In the genomic region with DNA sequence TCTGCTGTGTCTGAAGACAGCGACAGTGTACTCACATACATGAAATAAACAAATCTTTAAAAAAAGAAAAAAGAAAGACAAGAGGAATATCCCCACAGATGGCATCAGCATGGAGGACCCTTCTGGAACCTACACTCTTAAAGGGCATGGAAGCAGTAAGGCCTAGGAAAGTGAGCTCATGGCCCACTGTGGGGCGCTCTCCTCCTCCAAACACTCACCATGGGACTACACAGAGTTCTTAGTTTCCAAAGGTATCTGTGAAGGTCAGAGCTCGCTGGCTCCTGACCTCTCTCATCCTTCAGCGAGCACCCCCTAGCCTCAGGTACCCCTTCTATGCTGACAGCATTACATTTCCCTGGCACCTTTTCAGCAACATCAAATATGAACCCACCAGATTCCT, we compare ENCODE assay signal across 14 mouse cellular contexts. TPM values are rescaled to one million over a fixed set of nuclear protein-coding genes. Genes with fewer than 3 reads are reported as not detected.
A peak's percentile ranks its signal among the peaks of the same experiment; 100 is the strongest.
DNase-seq lines count a peak whose midpoint lies in the region; ATAC-seq and TF ChIP-seq lines count a peak whose summit lies in the region.
"Had no signal": no experiment of that assay in that cellular context is flagged by ENCODE, and none has a peak within 500 bp of the region (broad histone marks: within the 10 kb centered on the region; RNA-seq: fewer than 3 reads in every experiment).

No protein-coding gene starts in this region.

- no peak overlapping the region for H3K4me2 ChIP-seq in heart, postnatal 0 days (ENCODE audit: low read depth, low read length)
- H3K4me2 ChIP-seq: embryonic facial prominence, embryonic 13.5 days; liver, embryonic 13.5 days; neural tube, embryonic 12.5 days had no signal

- H3K9me3 ChIP-seq in heart, postnatal 0 days (replicated peaks; ENCODE audit: control insufficient read depth, low read length) = no peaks in the 10 kb centered on the region
- H3K9me3 ChIP-seq in ES-Bruce4 (replicated peaks; ENCODE audit: control insufficient read depth, insufficient read depth, low read length, poor library complexity, severe bottlenecking) = no peaks in the 10 kb centered on the region
- H3K9me3 ChIP-seq: embryonic facial prominence, embryonic 13.5 days; liver, embryonic 13.5 days; megakaryocyte, embryonic 14.5 days; neural tube, embryonic 12.5 days had no signal

- no peak overlapping the region for H3K4me3 ChIP-seq in heart, postnatal 0 days (ENCODE audit: low read depth, low read length)
- no peak overlapping the region for H3K4me3 ChIP-seq in lung, adult 2 months (replicated peaks; ENCODE audit: extremely low read depth, low read depth, low read length)
- H3K4me3 ChIP-seq in ES-Bruce4 (ENCODE audit: low read depth, low read length) = no peak overlapping the region
- H3K4me3 ChIP-seq: embryonic facial prominence, embryonic 13.5 days; liver, embryonic 13.5 days; megakaryocyte, embryonic 14.5 days; neural tube, embryonic 12.5 days had no signal

- DNase-seq in heart, postnatal 0 days (ENCODE audit: low spot score) = no peak
- DNase-seq in heart, adult 18-20 months = no peak
- DNase-seq in lung, adult 2 months = no peak
- no peak for DNase-seq in lung, postnatal 14 days
- peak; percentile 41 for DNase-seq in splenic B cell, adult 2 months (ENCODE audit: low read depth, low spot score)
- DNase-seq in gastrocnemius, adult 18-20 months (ENCODE audit: low spot score) = no peak
- DNase-seq: adrenal gland, adult 8-10 months; cerebellum, adult 18-20 months; liver, embryonic 13.5 days; right cerebral cortex, postnatal 14 days had no signal

- H3K4me1 ChIP-seq in heart, postnatal 0 days (ENCODE audit: control insufficient read depth, insufficient read depth) = peaks cover 25% of the 10 kb centered on the region
- no peaks in the 10 kb centered on the region; the same call in 1 of the 2 replicates for H3K4me1 ChIP-seq in lung, adult 2 months (ENCODE audit: control insufficient read depth, insufficient read depth, low read length)
- H3K4me1 ChIP-seq in ES-Bruce4 (ENCODE audit: control insufficient read depth, insufficient read depth, low read length) = peaks cover 2% of the 10 kb centered on the region
- H3K4me1 ChIP-seq: neural tube, embryonic 12.5 days had no signal

- H3K9ac ChIP-seq in heart, postnatal 0 days (replicated peaks; ENCODE audit: low read depth, low read length) = no peak overlapping the region
- no peak overlapping the region for H3K9ac ChIP-seq in ES-Bruce4 (ENCODE audit: low read depth, poor library complexity, severe bottlenecking)
- H3K9ac ChIP-seq: embryonic facial prominence, embryonic 13.5 days; liver, embryonic 13.5 days; neural tube, embryonic 12.5 days had no signal

- H3K27ac ChIP-seq in heart, postnatal 0 days (ENCODE audit: low read depth) = no peak overlapping the region
- no peak overlapping the region for H3K27ac ChIP-seq in ES-Bruce4 (ENCODE audit: insufficient read depth, low read length)
- H3K27ac ChIP-seq: embryonic facial prominence, embryonic 13.5 days; liver, embryonic 13.5 days; neural tube, embryonic 12.5 days had no signal

- no peak for TF ChIP-seq EP300 in heart, postnatal 0 days (IDR thresholded peaks at IDR 0.05; ENCODE audit: low read depth)
- no peak for TF ChIP-seq EP300 in ES-Bruce4 (IDR thresholded peaks at IDR 0.05; ENCODE audit: insufficient read depth, low read depth, low read length)

- TF ChIP-seq CTCF in heart, postnatal 0 days (IDR thresholded peaks at IDR 0.05; ENCODE audit: low read depth) = peak; percentile 35
- peak; percentile 43; the same call in 1 of the 2 replicates for TF ChIP-seq CTCF in lung, adult 2 months (IDR thresholded peaks at IDR 0.05; ENCODE audit: insufficient read depth, low read length)
- TF ChIP-seq CTCF in ES-Bruce4 (IDR thresholded peaks at IDR 0.05; ENCODE audit: low read depth, low read length) = peak; percentile 63

- 79% methylated on average over 4 of the region's 4 CpGs for WGBS in heart, postnatal 0 days
- 92% methylated on average over 4 of the region's 4 CpGs for WGBS in lung, adult 2 months

- no peaks in the 10 kb centered on the region for H3K27me3 ChIP-seq in heart, postnatal 0 days (ENCODE audit: control insufficient read depth, insufficient read depth, low read length)
- no peaks in the 10 kb centered on the region for H3K27me3 ChIP-seq in ES-Bruce4 (ENCODE audit: control insufficient read depth, insufficient read depth, low read length, poor library complexity, severe bottlenecking)
- no peaks in the 10 kb centered on the region for H3K27me3 ChIP-seq in splenic B cell, adult 2 months (ENCODE audit: control insufficient read depth, insufficient read depth, low read length, poor library complexity, severe bottlenecking)
- H3K27me3 ChIP-seq: embryonic facial prominence, embryonic 13.5 days; liver, embryonic 13.5 days; megakaryocyte, embryonic 14.5 days; neural tube, embryonic 12.5 days had no signal

- peaks cover 18% of the 10 kb centered on the region for H3K36me3 ChIP-seq in heart, postnatal 0 days (replicated peaks; ENCODE audit: control insufficient read depth, insufficient read depth, low read length)
- H3K36me3 ChIP-seq in ES-Bruce4 (ENCODE audit: control insufficient read depth, insufficient read depth, low read length, poor library complexity, severe bottlenecking) = peaks cover 18% of the 10 kb centered on the region
- peaks cover 5% of the 10 kb centered on the region for H3K36me3 ChIP-seq in splenic B cell, adult 2 months (ENCODE audit: control insufficient read depth, insufficient read depth, low read length, poor library complexity, severe bottlenecking)

- ATAC-seq in heart, postnatal 0 days (ENCODE audit: insufficient read depth, low read depth) = no peak

- TF ChIP-seq POLR2A in lung, adult 2 months (IDR thresholded peaks at IDR 0.05; ENCODE audit: borderline replicate concordance, extremely low read depth, low read depth, low read length) = no peak
- TF ChIP-seq POLR2A in ES-Bruce4 (IDR thresholded peaks at IDR 0.05; ENCODE audit: insufficient read depth, low read length) = no peak

RNA-seq across cellular contexts. Expression of a gene that starts 53.8 kb away (rescaled TPM):
- 29.3 and 38.8 TPM in 2 replicates for total RNA-seq in heart, postnatal 0 days (2014; rRNA removed; ENCODE audit: low replicate concordance)
- 12.4 and 14.7 TPM in 2 replicates for polyA plus RNA-seq in heart, postnatal 0 days (2015; fragmentation: Nextera tagmentation; extraction: Ambion mirVana)
- 10 to 100 TPM; 10.6 to 14.2 TPM for total RNA-seq in heart, adult 18-20 months (2021)
- polyA plus RNA-seq in lung, adult 2 months (2012; rRNA removed) = 16.6 and 20.1 TPM in 2 replicates
- polyA plus RNA-seq in ES-Bruce4 (2011; ENCODE audit: insufficient read depth, insufficient read length, low read depth, missing spikeins) = 50.3 and 56.8 TPM in 2 replicates
- 10 to 100 TPM; 13.1 to 17.1 TPM for total RNA-seq in gastrocnemius, adult 18-20 months (2021)
